ENCODE assay signal across 28 mouse cellular contexts in genomic region chr14:59729298-59730042, GRCm38 (mm10).
DNase-seq lines count a peak whose midpoint lies in the region; ATAC-seq and TF ChIP-seq lines count a peak whose summit lies in the region.
"Had no signal": no experiment of that assay in that cellular context is flagged by ENCODE, and none has a peak within 500 bp of the region (broad histone marks: within the 10 kb centered on the region; RNA-seq: fewer than 3 reads in every experiment).

No protein-coding gene starts in this region.

- no peaks in the 10 kb centered on the region for H3K27me3 ChIP-seq in intestine, embryonic 14.5 days (replicated peaks; ENCODE audit: control insufficient read depth, insufficient read depth, low read length)
- H3K27me3 ChIP-seq in intestine, postnatal 0 days (replicated peaks; ENCODE audit: control insufficient read depth, insufficient read depth, low read length) = no peaks in the 10 kb centered on the region
- H3K27me3 ChIP-seq in lung, embryonic 16.5 days (ENCODE audit: control insufficient read depth, insufficient read depth, low read depth, low read length) = no peaks in the 10 kb centered on the region
- no peaks in the 10 kb centered on the region for H3K27me3 ChIP-seq in intestine, embryonic 16.5 days (replicated peaks; ENCODE audit: control insufficient read depth, insufficient read depth, low read length)
- H3K27me3 ChIP-seq: embryonic facial prominence, embryonic 13.5 days; heart, embryonic 13.5 days; stomach, embryonic 15.5 days had no signal

- TF ChIP-seq CTCF in intestine, postnatal 0 days (IDR thresholded peaks at IDR 0.05; ENCODE audit: low read depth) = no peak

- 27% methylated on average over 3 of the region's 3 CpGs for WGBS in intestine, embryonic 14.5 days
- whole genome bisulfite sequencing in intestine, postnatal 0 days = 35% methylated on average over 3 of the region's 3 CpGs
- 41% methylated on average over 3 of the region's 3 CpGs for WGBS in lung, embryonic 16.5 days
- 37% methylated on average over 3 of the region's 3 CpGs for WGBS in intestine, embryonic 16.5 days

- no peak for DNase-seq in intestine, embryonic 14.5 days (ENCODE audit: low spot score)
- DNase-seq in lung, postnatal 25 days (ENCODE audit: low spot score) = no peak
- peak; percentile 19 for DNase-seq in Muller cell, postnatal 12 days (ENCODE audit: inconsistent ontology term)
- DNase-seq: adrenal gland, postnatal 25 days; cerebellum, adult 11-12 months; cerebellum, adult 9-11 months; heart, postnatal 10 days; kidney, adult 8-10 months; kidney, postnatal 4 days; layer of hippocampus, postnatal 36 days; left cerebral cortex, postnatal 4 days; right cerebral cortex, postnatal 25 days; thymus, postnatal 14 days had no signal

- H3K9me3 ChIP-seq in intestine, embryonic 14.5 days (ENCODE audit: control insufficient read depth, low read length) = no peaks in the 10 kb centered on the region
- no peaks in the 10 kb centered on the region for H3K9me3 ChIP-seq in intestine, postnatal 0 days (ENCODE audit: control insufficient read depth)
- H3K9me3 ChIP-seq in lung, embryonic 16.5 days (ENCODE audit: control insufficient read depth, low read length) = no peaks in the 10 kb centered on the region
- no peaks in the 10 kb centered on the region for H3K9me3 ChIP-seq in intestine, embryonic 16.5 days (ENCODE audit: control insufficient read depth, low read length)
- H3K9me3 ChIP-seq: embryonic facial prominence, embryonic 13.5 days; heart, embryonic 13.5 days; hindbrain, embryonic 10.5 days; midbrain, embryonic 15.5 days; stomach, embryonic 15.5 days had no signal

- no peak for ATAC-seq in intestine, embryonic 14.5 days (replicated peaks; ENCODE audit: low FRiP score, low TSS enrichment, low read depth)
- no peak for ATAC-seq in intestine, postnatal 0 days
- ATAC-seq in lung, embryonic 16.5 days (ENCODE audit: low read depth) = peak; percentile 80
- ATAC-seq in intestine, embryonic 16.5 days = peak; percentile 40
- ATAC-seq in inflammation-experienced regulatory T-cells, adult 6 months = no peak
- ATAC-seq: CD4-positive, CD25-positive, alpha-beta regulatory T cell, adult 4 months; forebrain, embryonic 16.5 days; midbrain, embryonic 15.5 days had no signal

- H3K27ac ChIP-seq in intestine, embryonic 14.5 days (ENCODE audit: low read depth) = peak overlapping the region; percentile 48
- no peak overlapping the region for H3K27ac ChIP-seq in intestine, postnatal 0 days (ENCODE audit: low read depth, low read length)
- H3K27ac ChIP-seq in lung, embryonic 16.5 days (ENCODE audit: low read length) = peak overlapping the region; percentile 18
- no peak overlapping the region for H3K27ac ChIP-seq in intestine, embryonic 16.5 days (ENCODE audit: low read length)
- H3K27ac ChIP-seq: embryonic facial prominence, embryonic 13.5 days; heart, embryonic 13.5 days; hindbrain, embryonic 10.5 days; kidney, postnatal 0 days; macrophage; midbrain, embryonic 15.5 days; stomach, embryonic 15.5 days had no signal

- H3K36me3 ChIP-seq in intestine, embryonic 14.5 days (ENCODE audit: control insufficient read depth, insufficient read depth, low read length) = no peaks in the 10 kb centered on the region
- no peaks in the 10 kb centered on the region for H3K36me3 ChIP-seq in intestine, postnatal 0 days (ENCODE audit: control insufficient read depth, insufficient read depth)
- H3K36me3 ChIP-seq in lung, embryonic 16.5 days (ENCODE audit: control insufficient read depth, insufficient read depth, low read length) = no peaks in the 10 kb centered on the region
- no peaks in the 10 kb centered on the region for H3K36me3 ChIP-seq in intestine, embryonic 16.5 days (ENCODE audit: control insufficient read depth, insufficient read depth, low read length)
- H3K36me3 ChIP-seq: embryonic facial prominence, embryonic 13.5 days; heart, embryonic 13.5 days; hindbrain, embryonic 10.5 days; midbrain, embryonic 15.5 days; stomach, embryonic 15.5 days had no signal

- no peak overlapping the region for H3K4me3 ChIP-seq in intestine, embryonic 14.5 days (ENCODE audit: low read depth, low read length)
- H3K4me3 ChIP-seq in intestine, postnatal 0 days (ENCODE audit: low read depth, low read length) = no peak overlapping the region
- H3K4me3 ChIP-seq in lung, embryonic 16.5 days (ENCODE audit: low read length) = no peak overlapping the region
- no peak overlapping the region for H3K4me3 ChIP-seq in intestine, embryonic 16.5 days (ENCODE audit: low read length)
- H3K4me3 ChIP-seq: embryonic facial prominence, embryonic 13.5 days; heart, embryonic 13.5 days; hindbrain, embryonic 10.5 days; midbrain, embryonic 15.5 days; myocyte; stomach, embryonic 15.5 days had no signal

- H3K9ac ChIP-seq in intestine, embryonic 14.5 days (ENCODE audit: low read length) = no peak overlapping the region
- no peak overlapping the region for H3K9ac ChIP-seq in intestine, postnatal 0 days (ENCODE audit: low read depth, low read length)
- no peak overlapping the region for H3K9ac ChIP-seq in lung, embryonic 16.5 days (ENCODE audit: low read length)
- H3K9ac ChIP-seq in intestine, embryonic 16.5 days (ENCODE audit: low read depth, low read length) = no peak overlapping the region
- H3K9ac ChIP-seq: embryonic facial prominence, embryonic 13.5 days; heart, embryonic 13.5 days; midbrain, embryonic 15.5 days; stomach, embryonic 15.5 days had no signal

- H3K4me1 ChIP-seq in intestine, embryonic 14.5 days (replicated peaks; ENCODE audit: control insufficient read depth, insufficient read depth, low read length) = peaks cover 7% of the 10 kb centered on the region; the same call in 1 of the 2 replicates
- H3K4me1 ChIP-seq in intestine, postnatal 0 days (replicated peaks; ENCODE audit: control insufficient read depth, insufficient read depth, low read length) = no peaks in the 10 kb centered on the region
- H3K4me1 ChIP-seq in lung, embryonic 16.5 days (replicated peaks; ENCODE audit: control insufficient read depth, insufficient read depth, low read length) = peaks cover 2% of the 10 kb centered on the region; the same call in 1 of the 2 replicates
- H3K4me1 ChIP-seq in intestine, embryonic 16.5 days (ENCODE audit: control insufficient read depth, insufficient read depth, low read length) = peaks cover 14% of the 10 kb centered on the region
- H3K4me1 ChIP-seq: embryonic facial prominence, embryonic 13.5 days; midbrain, embryonic 15.5 days had no signal

- no peak overlapping the region for H3K4me2 ChIP-seq in intestine, embryonic 14.5 days (ENCODE audit: low read length)
- no peak overlapping the region for H3K4me2 ChIP-seq in intestine, postnatal 0 days (replicated peaks; ENCODE audit: low read depth)
- no peak overlapping the region for H3K4me2 ChIP-seq in lung, embryonic 16.5 days (ENCODE audit: low read depth, low read length)
- no peak overlapping the region for H3K4me2 ChIP-seq in intestine, embryonic 16.5 days (ENCODE audit: low read depth, low read length)
- H3K4me2 ChIP-seq: embryonic facial prominence, embryonic 13.5 days; heart, embryonic 13.5 days; liver, embryonic 11.5 days; midbrain, embryonic 15.5 days; stomach, embryonic 15.5 days had no signal

Comparison
In these comparisons a context has a peak if more than half of its experiments do, and no peak if none do; other contexts are left out.
1. ATAC-seq: peak in lung, embryonic 16.5 days (single experiment) and intestine, embryonic 16.5 days (single experiment); none in intestine, embryonic 14.5 days (single experiment), intestine, postnatal 0 days (single experiment) and inflammation-experienced regulatory T-cells, adult 6 months (single experiment).
2. H3K27ac ChIP-seq: peak in intestine, embryonic 14.5 days (single experiment) and lung, embryonic 16.5 days (single experiment); none in intestine, postnatal 0 days (single experiment) and intestine, embryonic 16.5 days (single experiment).